Mouse (Mus musculus): ENCODE data around the gene Evi2.

DNA sequence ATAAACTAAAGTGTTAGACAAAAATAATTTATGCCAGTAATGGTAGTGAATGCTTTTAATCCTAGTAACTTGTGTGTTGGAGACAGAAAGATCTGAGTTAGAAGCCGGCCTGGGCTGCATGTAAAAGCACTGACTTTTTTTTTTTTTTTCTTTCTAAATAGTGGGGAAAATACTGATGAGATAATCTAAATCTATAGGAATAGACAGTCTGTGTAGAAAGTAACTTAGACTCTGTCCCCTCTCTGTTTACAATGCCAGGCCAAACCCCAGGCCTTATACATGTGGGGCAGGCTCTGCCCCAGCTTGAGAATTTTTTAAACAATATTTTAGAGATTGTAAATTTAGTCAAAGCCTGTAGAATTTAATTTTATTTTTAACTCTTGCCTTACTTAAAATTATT lies 7.4 kb downstream of the Evi2 start:
- TF ChIP-seq MYC (IDR thresholded peaks at IDR 0.05; ENCODE audit: low read depth, low read length) (no peak), CTCF (conservative IDR thresholded peaks at IDR 0.05 in 1 of 2, IDR thresholded peaks at IDR 0.05 in 1 of 2; ENCODE audit: low read depth in 2 of 2, low read length in 2 of 2) (no peak), ELF1 (IDR thresholded peaks at IDR 0.05; ENCODE audit: low read depth, low read length) (no peak), POLR2A (IDR thresholded peaks at IDR 0.05; ENCODE audit: low read depth, low read length) (no peak), ETS1 (conservative IDR thresholded peaks at IDR 0.05; ENCODE audit: low read depth, low read length) (no peak), ZKSCAN1 (IDR thresholded peaks at IDR 0.05; ENCODE audit: borderline replicate concordance, low read depth, low read length) (no peak), USF2 (conservative IDR thresholded peaks at IDR 0.05; ENCODE audit: low read depth, low read length) (no peak), MXI1 (IDR thresholded peaks at IDR 0.05; ENCODE audit: low read depth, low read length) (peak; percentile 51; the same call in 1 of the 2 replicates), KAT2A (IDR thresholded peaks at IDR 0.05; ENCODE audit: insufficient replicate concordance, low read length) (no peak), CHD1 (IDR thresholded peaks at IDR 0.05; ENCODE audit: low read depth, low read length) (peak; percentile 63; the same call in 1 of the 2 replicates)

Data from CH12.LX (cell line).